Mouse (Mus musculus): ENCODE results near the gene Rgr.

Gene Rgr

GRCm38 (mm10) chr14:37048914-37049410 lies at the start of gene Rgr:
TSS of gene Rgr (minus strand) at chr14:37048964.
- DNase-seq (ENCODE audit: extremely low spot score, low read depth, low spot score): no peak

GRCm38 (mm10) chr14:37097956-37098530 lies 49.3 kb upstream of the Rgr start, which contains the start of gene Cdhr1:
TSS of gene Cdhr1 (minus strand) at chr14:37098347.
- no peak for DNase-seq (ENCODE audit: extremely low spot score, low read depth, low spot score)

- no peak for DNase-seq (ENCODE audit: extremely low spot score, low read depth, low spot score)
Measured at GRCm38 (mm10) chr14:37095556-37095955, 46.8 kb upstream of the Rgr start.

GRCm38 (mm10) chr14:37094436-37094835 lies 45.7 kb upstream of the Rgr start:
- DNase-seq (ENCODE audit: extremely low spot score, low read depth, low spot score): no peak

- DNase-seq (ENCODE audit: extremely low spot score, low read depth, low spot score): no peak
Measured at GRCm38 (mm10) chr14:37083755-37084154, 35.0 kb upstream of the Rgr start.

GRCm38 (mm10) chr14:37080724-37081123 lies 32.0 kb upstream of the Rgr start:
- no peak for DNase-seq (ENCODE audit: extremely low spot score, low read depth, low spot score)

GRCm38 (mm10) chr14:37068516-37068915 lies 19.8 kb upstream of the Rgr start:
- peak; percentile 60 for DNase-seq (ENCODE audit: extremely low spot score, low read depth, low spot score)

GRCm38 (mm10) chr14:37067629-37068028 lies 18.9 kb upstream of the Rgr start, which contains the start of gene Lrit2:
TSS of gene Lrit2 (plus strand) at chr14:37067929.
- no peak for DNase-seq (ENCODE audit: extremely low spot score, low read depth, low spot score)

- no peak for DNase-seq (ENCODE audit: extremely low spot score, low read depth, low spot score)
Measured at GRCm38 (mm10) chr14:37066636-37067035, 17.9 kb upstream of the Rgr start.

- no peak for DNase-seq (ENCODE audit: extremely low spot score, low read depth, low spot score)
Measured at GRCm38 (mm10) chr14:37064849-37065248, 16.1 kb upstream of the Rgr start.

GRCm38 (mm10) chr14:37034432-37034831 lies 14.3 kb downstream of the Rgr start:
- no peak for DNase-seq (ENCODE audit: extremely low spot score, low read depth, low spot score)

GRCm38 (mm10) chr14:37033241-37033640 lies 15.5 kb downstream of the Rgr start:
- peak; percentile 12 for DNase-seq (ENCODE audit: extremely low spot score, low read depth, low spot score)

GRCm38 (mm10) chr14:37032481-37033104 lies 16.2 kb downstream of the Rgr start:
- DNase-seq (ENCODE audit: extremely low spot score, low read depth, low spot score): no peak

GRCm38 (mm10) chr14:37028555-37028954 lies 20.2 kb downstream of the Rgr start:
- DNase-seq (ENCODE audit: extremely low spot score, low read depth, low spot score): no peak

GRCm38 (mm10) chr14:37027951-37028350 lies 20.8 kb downstream of the Rgr start:
- no peak for DNase-seq (ENCODE audit: extremely low spot score, low read depth, low spot score)

- no peak for DNase-seq (ENCODE audit: extremely low spot score, low read depth, low spot score)
Measured at GRCm38 (mm10) chr14:37027248-37027933, 21.4 kb downstream of the Rgr start.

- DNase-seq (ENCODE audit: extremely low spot score, low read depth, low spot score): peak; percentile 12
Measured at GRCm38 (mm10) chr14:37015894-37016293, 32.9 kb downstream of the Rgr start.

GRCm38 (mm10) chr14:37013644-37014043 lies 35.1 kb downstream of the Rgr start:
- DNase-seq (ENCODE audit: extremely low spot score, low read depth, low spot score): no peak

- DNase-seq (ENCODE audit: extremely low spot score, low read depth, low spot score): no peak
Measured at GRCm38 (mm10) chr14:37009686-37010085, 39.1 kb downstream of the Rgr start.

GRCm38 (mm10) chr14:37006489-37006888 lies 42.3 kb downstream of the Rgr start:
- no peak for DNase-seq (ENCODE audit: extremely low spot score, low read depth, low spot score)

GRCm38 (mm10) chr14:37005865-37006264 lies 42.9 kb downstream of the Rgr start:
- DNase-seq (ENCODE audit: extremely low spot score, low read depth, low spot score): no peak

All from hindlimb bud, embryonic 11.5 days (tissue).